Mouse (Mus musculus): ENCODE measurements around the gene Atf6.

DNA sequence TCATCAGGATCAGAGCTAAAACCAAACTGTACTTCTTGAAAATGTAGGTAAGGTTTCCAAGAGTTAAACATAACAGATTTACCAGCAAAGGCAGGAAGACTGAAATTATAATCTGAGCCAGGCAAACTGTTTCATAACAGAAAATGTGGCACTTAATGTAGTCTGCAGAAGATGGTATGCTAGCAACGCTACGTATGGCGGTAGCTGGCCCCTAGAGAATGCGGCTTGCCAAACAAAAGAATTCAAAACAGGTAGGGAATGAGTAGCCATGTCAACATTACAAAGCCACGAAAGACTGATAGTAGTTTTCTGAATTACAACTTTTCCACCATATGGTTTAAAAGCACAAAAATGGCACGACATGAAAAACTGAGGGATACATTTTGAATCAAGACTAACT is 38.2 kb downstream of the Atf6 start:
- TF ChIP-seq CTCF (IDR thresholded peaks at IDR 0.05; ENCODE audit: low read depth) (no peak), EP300 (optimal IDR thresholded peaks at IDR 0.05) (no peak)

All from stomach, postnatal 0 days (tissue).